Mouse (Mus musculus): Measurements from ENCODE around the gene Arl6ip1. TPM values are rescaled to one million over a fixed set of nuclear protein-coding genes. Genes with fewer than 3 reads are reported as not detected.
"Not testable (repeated sequence)": the region's sequence is repeated elsewhere in the genome, so short reads cannot be mapped to it uniquely, and the experiment has no call there.

Gene Arl6ip1
- total RNA-seq (2015; ENCODE audit: low replicate concordance): 103 and 110 TPM in 2 replicates
- total RNA-seq (2017; ENCODE audit: low replicate concordance): 82.2 and 113 TPM in 2 replicates

- ATAC-seq (replicated peaks; ENCODE audit: low FRiP score, poor library complexity, severe bottlenecking): peak; percentile 96
Observed at GRCm38 (mm10) chr7:118129430-118130041, at the start of gene Arl6ip1. Gene Arl6ip1, minus strand, starts transcription at chr7:118129662.

DNA sequence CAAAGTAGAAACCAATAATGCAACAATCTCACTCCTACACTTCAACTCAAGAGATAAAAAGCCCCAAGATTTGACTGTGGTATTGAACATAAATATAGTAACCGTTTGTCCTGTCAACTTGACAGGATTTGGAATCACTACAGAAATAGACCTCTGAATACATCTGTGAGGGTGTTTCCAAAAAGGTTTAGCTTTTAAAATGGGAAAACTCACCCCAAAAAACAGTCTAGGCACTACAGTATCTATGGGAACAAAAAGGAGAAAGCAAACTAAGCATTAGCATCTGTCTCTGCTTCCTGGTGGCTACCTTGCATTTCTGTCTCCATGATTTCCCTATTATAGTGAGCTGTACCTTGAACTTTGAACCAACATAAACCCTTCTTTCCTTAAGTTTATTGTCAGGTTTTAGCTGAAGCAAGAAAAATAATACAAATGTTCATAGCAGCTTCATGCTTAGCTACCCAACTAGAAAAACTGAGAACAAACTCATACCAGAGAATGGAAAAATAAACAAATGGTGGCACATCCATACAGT is 46.4 kb upstream of the Arl6ip1 start:
- ATAC-seq (replicated peaks; ENCODE audit: low FRiP score, poor library complexity, severe bottlenecking): no peak

- not testable (repeated sequence) for ATAC-seq (replicated peaks; ENCODE audit: low FRiP score, poor library complexity, severe bottlenecking)
Observed at GRCm38 (mm10) chr7:118170125-118170524, 40.7 kb upstream of the Arl6ip1 start.

GRCm38 (mm10) chr7:118163006-118163405 is 33.5 kb upstream of the Arl6ip1 start:
- ATAC-seq (replicated peaks; ENCODE audit: low FRiP score, poor library complexity, severe bottlenecking): no peak

DNA sequence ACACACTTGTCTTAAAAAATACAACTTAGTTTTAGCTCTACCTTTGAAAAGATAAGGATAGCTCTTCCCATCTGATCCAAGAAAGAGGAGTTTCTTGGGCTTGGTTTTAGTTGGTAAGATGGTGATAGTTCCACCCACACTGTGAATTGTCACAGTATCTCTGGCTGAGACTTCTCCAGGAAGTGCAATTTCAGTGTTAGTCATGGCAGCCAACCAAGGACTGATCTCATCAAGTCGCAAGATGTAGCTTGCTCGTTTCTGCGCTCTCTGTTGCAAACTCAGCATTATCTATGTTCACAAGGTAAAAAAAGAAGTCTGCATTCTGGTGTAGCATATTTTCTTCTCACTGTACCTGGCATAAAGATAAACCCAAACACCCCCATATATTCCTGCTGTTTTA is 30.7 kb upstream of the Arl6ip1 start:
- no peak for ATAC-seq (replicated peaks; ENCODE audit: low FRiP score, poor library complexity, severe bottlenecking)

DNA sequence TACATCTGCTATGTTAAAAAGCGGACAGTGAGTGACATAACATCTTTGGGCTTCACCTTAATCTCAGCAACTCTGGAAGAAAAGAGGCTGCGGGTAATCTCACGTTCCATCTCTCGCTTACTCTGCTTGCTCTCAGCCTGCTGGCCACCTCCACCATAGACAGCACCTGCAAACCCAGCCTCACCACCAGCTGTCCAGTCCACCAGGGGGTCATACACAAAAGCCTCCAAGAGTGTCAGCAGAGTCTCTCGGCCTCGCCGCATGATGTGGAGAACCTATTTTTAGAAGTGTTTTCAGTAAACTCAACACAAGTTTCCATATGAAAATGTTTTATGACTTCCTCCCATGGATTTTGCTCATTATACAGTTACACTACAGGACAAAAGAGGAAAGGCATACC is 27.0 kb upstream of the Arl6ip1 start:
- ATAC-seq (replicated peaks; ENCODE audit: low FRiP score, poor library complexity, severe bottlenecking): no peak

- no peak for ATAC-seq (replicated peaks; ENCODE audit: low FRiP score, poor library complexity, severe bottlenecking)
Observed at GRCm38 (mm10) chr7:118154150-118154549, 24.7 kb upstream of the Arl6ip1 start.

DNA sequence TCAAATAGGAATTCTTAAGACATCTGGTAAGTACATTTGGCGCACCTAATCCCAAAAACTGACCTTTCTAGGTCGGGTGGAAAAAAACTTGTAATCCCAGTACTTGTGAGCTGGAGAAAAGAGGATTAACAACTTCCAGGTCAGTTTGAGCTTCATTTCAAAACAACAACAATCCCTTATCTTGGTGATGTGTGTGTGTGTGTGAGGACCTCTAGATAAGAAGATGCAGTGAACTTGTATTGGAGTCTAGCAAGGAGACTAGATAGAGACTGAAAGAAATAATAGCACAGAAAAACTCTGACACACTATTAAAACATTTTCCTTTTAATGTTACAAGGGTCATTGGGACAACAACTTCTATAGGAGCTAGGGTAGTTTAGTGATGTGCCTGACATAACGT is 14.1 kb upstream of the Arl6ip1 start:
- ATAC-seq (replicated peaks; ENCODE audit: low FRiP score, poor library complexity, severe bottlenecking): 0 out of 2 replicates have a peak, but pooled peaks have one; percentile 45

- peak; percentile 83 for ATAC-seq (replicated peaks; ENCODE audit: low FRiP score, poor library complexity, severe bottlenecking)
Observed at GRCm38 (mm10) chr7:118143123-118143522, 13.7 kb upstream of the Arl6ip1 start.

DNA sequence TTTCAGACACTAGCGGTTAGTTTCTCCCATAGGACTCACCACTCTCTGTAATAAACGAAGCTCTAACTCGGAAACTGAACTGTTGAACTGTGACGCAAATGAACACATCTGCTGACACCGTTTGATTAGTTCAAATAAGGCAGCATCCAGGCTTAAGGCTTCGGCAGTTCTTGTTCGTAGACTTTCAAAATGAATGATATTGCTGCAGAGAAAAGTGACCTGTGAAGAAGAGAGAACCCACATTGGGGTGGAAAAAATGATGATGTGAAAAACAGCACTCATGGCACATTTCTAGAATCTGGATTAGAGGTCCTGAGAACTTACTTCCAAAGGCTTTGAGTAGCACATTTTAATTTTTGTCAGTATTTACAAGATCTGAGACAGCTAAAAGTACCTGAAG is 11.8 kb upstream of the Arl6ip1 start:
- no peak for ATAC-seq (replicated peaks; ENCODE audit: low FRiP score, poor library complexity, severe bottlenecking)

GRCm38 (mm10) chr7:118135128-118135527 is 5.7 kb upstream of the Arl6ip1 start:
- no peak for ATAC-seq (replicated peaks; ENCODE audit: low FRiP score, poor library complexity, severe bottlenecking)

- peak; percentile 10 for ATAC-seq (replicated peaks; ENCODE audit: low FRiP score, poor library complexity, severe bottlenecking)
Observed at GRCm38 (mm10) chr7:118128925-118129429, 485 bp downstream of the Arl6ip1 start.

- ATAC-seq (replicated peaks; ENCODE audit: low FRiP score, poor library complexity, severe bottlenecking): no peak
Observed at GRCm38 (mm10) chr7:118126219-118126875, 3.1 kb downstream of the Arl6ip1 start.

DNA sequence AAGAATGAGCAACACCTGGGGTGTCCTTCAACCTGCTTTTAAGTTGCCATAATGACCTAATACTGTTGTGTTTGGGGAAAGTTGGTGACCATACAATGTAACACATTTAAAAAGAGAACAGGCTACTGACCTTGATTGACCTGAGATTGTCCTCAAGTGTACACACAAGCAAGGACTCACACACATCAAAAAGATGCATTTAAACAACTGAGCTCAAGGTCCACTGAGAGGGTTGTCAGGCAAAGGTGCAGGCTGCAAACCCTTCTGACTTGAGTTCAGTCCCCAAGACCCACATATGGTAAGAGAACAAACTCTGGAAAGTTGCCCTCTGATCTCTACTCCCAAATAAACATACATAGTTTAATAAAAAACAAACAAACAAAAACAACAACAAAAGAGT is 3.7 kb downstream of the Arl6ip1 start:
- ATAC-seq (replicated peaks; ENCODE audit: low FRiP score, poor library complexity, severe bottlenecking): no peak

DNA sequence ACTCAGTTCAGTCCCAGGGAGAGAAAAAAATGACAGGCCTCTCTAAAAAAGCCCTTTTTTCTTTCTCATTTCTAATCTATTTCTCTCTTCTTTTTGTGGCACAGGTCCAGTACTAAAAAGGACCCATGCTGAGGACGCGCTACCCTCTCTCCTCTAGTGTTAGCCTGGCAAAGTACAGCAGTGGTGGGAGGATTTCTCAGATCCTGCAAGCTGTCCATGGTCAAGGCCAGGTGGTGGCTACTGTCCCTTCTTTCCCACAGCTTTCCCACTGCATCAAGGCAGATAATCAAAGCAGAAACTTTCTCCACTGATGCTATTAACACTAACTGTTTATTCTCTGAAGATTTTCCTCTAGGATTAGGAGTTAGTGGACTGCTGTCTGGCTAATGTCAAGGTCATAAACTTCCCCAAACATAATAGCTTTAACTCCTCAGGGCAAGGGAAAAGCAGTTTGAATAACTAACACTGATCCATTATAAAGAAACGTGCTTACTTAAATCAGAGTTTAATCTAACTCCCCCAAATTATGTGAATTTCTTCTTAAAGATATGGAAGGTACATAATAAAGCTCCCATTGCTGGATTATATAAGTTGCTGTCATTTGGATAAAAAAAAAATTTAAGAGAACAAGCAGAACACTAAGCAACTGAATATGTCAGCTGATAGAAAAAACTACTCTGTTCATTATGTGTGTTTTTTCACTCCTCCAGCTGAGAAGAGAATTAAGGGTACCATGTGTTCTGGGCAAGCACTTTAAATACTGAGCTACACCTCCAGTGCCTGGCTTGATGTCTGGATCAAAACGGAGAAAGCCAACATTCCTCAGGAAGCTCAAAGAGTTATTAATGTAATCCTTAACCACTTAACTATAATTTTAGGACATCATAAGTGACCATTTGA is 5.7 kb downstream of the Arl6ip1 start:
- ATAC-seq (replicated peaks; ENCODE audit: low FRiP score, poor library complexity, severe bottlenecking): no peak

DNA sequence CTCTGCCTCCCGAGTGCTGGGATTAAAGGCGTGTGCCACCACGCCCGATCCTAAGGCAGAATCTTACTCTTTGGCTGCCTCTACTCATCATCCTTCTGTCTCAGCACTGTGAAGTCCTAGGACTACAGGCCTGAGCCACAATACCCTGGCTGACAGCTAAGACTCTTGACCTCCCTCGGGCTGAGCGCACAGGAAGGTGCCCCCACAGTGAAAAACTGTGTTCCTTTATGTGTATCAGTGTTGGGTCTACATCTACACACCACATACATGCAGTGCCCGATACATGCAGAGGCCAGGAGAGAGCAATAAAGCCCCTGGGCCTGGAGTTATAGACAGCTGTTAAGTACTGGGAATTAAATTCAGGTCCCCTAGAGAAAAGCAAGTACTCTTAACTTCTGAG is 7.2 kb downstream of the Arl6ip1 start:
- ATAC-seq (replicated peaks; ENCODE audit: low FRiP score, poor library complexity, severe bottlenecking): no peak

- no peak for ATAC-seq (replicated peaks; ENCODE audit: low FRiP score, poor library complexity, severe bottlenecking)
Observed at GRCm38 (mm10) chr7:118120654-118121053, 8.8 kb downstream of the Arl6ip1 start.

- no peak for ATAC-seq (replicated peaks; ENCODE audit: low FRiP score, poor library complexity, severe bottlenecking)
Observed at GRCm38 (mm10) chr7:118119946-118120345, 9.5 kb downstream of the Arl6ip1 start.

DNA sequence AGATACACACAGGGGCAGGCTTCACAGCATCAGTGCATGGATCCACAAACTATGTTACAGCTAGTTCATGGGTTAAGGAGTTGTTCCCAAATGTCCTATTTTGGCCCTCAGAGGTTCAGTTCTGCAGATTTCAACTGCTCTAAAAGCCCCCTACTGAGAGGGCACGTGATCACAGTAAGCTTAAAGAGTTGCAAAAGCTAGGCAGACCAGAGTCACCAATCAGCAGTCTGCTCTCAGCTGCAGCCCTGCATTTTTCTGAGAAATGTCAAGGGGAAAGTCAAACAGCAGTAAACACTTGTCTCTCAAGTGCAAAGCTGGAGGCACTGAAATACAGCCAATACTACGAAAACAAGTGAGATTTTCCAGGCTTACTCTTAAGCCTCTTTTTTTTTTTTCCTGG is 10.3 kb downstream of the Arl6ip1 start:
- no peak for ATAC-seq (replicated peaks; ENCODE audit: low FRiP score, poor library complexity, severe bottlenecking)

DNA sequence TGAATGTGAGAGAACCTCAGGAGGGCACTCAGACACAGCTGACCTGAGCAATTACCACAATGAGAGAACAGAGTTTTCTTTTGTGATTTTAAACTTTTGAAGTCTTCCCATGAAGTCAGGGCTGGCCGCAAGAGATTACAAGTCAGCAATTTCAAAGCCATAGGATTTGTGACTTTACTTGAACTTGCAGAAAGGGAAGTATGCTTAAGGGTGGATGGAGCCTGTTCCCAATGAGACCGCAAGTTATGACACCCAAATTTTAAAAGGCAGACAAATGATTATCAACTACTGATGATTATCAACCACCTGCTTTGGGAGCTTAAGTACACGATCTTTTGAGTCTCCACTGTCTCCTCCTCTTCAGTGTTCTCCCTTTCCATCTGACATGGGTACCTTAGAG is 11.0 kb downstream of the Arl6ip1 start:
- no peak for ATAC-seq (replicated peaks; ENCODE audit: low FRiP score, poor library complexity, severe bottlenecking)

Measured in erythroblast, adult 5-6 weeks (primary cell).